Mouse (Mus musculus) MEL (cell line): ENCODE measurements around the gene D230025D16Rik. TPM values are rescaled to one million over a fixed set of nuclear protein-coding genes. Genes with fewer than 3 reads are reported as not detected.

Source experiments
- DNase-seq: peaks from one replicate; pipeline ENCODE4 v3.0.0; 2011; ENCODE audit warnings: low read depth, low spot score
- H3K27ac ChIP-seq: 2 replicates; pipeline ENCODE4 v1.5.1; 2012; ENCODE audit warnings: low read depth, mild to moderate bottlenecking, control low read depth, low read length, moderate library complexity; ENCODE audit not compliant: control insufficient read depth
- H3K27me3 ChIP-seq, 2 experiments: fragments of 150-350 bp in 1 of 2; sonication (generic) in 1 of 2; 2 replicates each; pipeline ENCODE4 v1.6.1; 2012; ENCODE audit warnings: low read length in 2 of 2, mild to moderate bottlenecking in 2 of 2, improper control_type of control experiment in 1 of 2, moderate library complexity in 1 of 2; ENCODE audit not compliant: insufficient read depth in 2 of 2, control insufficient read depth in 1 of 2
- H3K36me3 ChIP-seq, 2 experiments: 2 replicates each; pipeline ENCODE4 v1.6.1; 2012 to 2014; ENCODE audit warnings: low read length in 2 of 2, improper control_type of control experiment in 1 of 2, inconsistent platforms in 1 of 2, mild to moderate bottlenecking in 1 of 2; ENCODE audit not compliant: insufficient read depth in 2 of 2, control insufficient read depth in 1 of 2
- H3K4me1 ChIP-seq, 2 experiments: fragments of 150-350 bp in 1 of 2; sonication (generic) in 1 of 2; 2 replicates each; pipeline ENCODE4 v1.6.1; 2012; ENCODE audit warnings: low read length in 2 of 2, improper control_type of control experiment in 1 of 2, mild to moderate bottlenecking in 1 of 2; ENCODE audit not compliant: insufficient read depth in 2 of 2, control insufficient read depth in 1 of 2
- H3K4me3 ChIP-seq, 2 experiments: fragments of 150-350 bp in 1 of 2; sonication (generic) in 1 of 2; 2 replicates each; pipeline ENCODE4 v1.5.1; 2012; ENCODE audit warnings: low read depth in 2 of 2, low read length in 2 of 2, mild to moderate bottlenecking in 2 of 2, moderate library complexity in 2 of 2, control low read depth in 1 of 2, improper control_type of control experiment in 1 of 2; ENCODE audit not compliant: control insufficient read depth in 1 of 2, insufficient read depth in 1 of 2
- H3K79me2 ChIP-seq: 2 replicates; pipeline ENCODE4 v1.6.1; 2012; ENCODE audit warnings: mild to moderate bottlenecking, low read length, moderate library complexity; ENCODE audit not compliant: control insufficient read depth, poor library complexity, insufficient read depth
- H3K9ac ChIP-seq: 2 replicates; pipeline ENCODE4 v1.6.1; 2012; ENCODE audit warnings: low read depth, mild to moderate bottlenecking, control low read depth, low read length, moderate library complexity; ENCODE audit not compliant: control insufficient read depth, poor library complexity, severe bottlenecking
- H3K9me3 ChIP-seq: fragments of 150-350 bp; sonication (generic); replicated peaks from 2 replicates; pipeline ENCODE4 v1.6.1; 2012; ENCODE audit warnings: mild to moderate bottlenecking, low read length, improper control_type of control experiment, moderate library complexity; ENCODE audit not compliant: insufficient read depth
- BHLHE40 ChIP-seq: IDR thresholded peaks from 2 replicates; pipeline ENCODE4 v1.6.1; 2012; ENCODE audit warnings: low read depth, mild to moderate bottlenecking, inconsistent platforms, low read length, improper control_type of control experiment, borderline replicate concordance
- CHD1 ChIP-seq: IDR thresholded peaks from 2 replicates; pipeline ENCODE4 v1.6.1; 2012; ENCODE audit warnings: low read depth, mild to moderate bottlenecking, inconsistent platforms, low read length, improper control_type of control experiment
- CTCF ChIP-seq, 3 experiments: IDR thresholded peaks in 2 of 3; conservative IDR thresholded peaks in 1 of 3; 2 replicates each; pipeline ENCODE4 v1.5.1; 2011 to 2012; ENCODE audit warnings: low read length in 3 of 3, low read depth in 2 of 3, mild to moderate bottlenecking in 2 of 3, improper control_type of control experiment in 1 of 3, inconsistent platforms in 1 of 3, mixed read lengths in 1 of 3, moderate library complexity in 1 of 3; ENCODE audit not compliant: control insufficient read depth in 1 of 3, insufficient read depth in 1 of 3, poor library complexity in 1 of 3, severe bottlenecking in 1 of 3
- ELF1 ChIP-seq: IDR thresholded peaks from 2 replicates; pipeline ENCODE4 v1.6.1; 2014; ENCODE audit warnings: low read depth, mild to moderate bottlenecking, inconsistent platforms, low read length, improper control_type of control experiment, moderate library complexity
- EP300 ChIP-seq, 2 experiments: IDR thresholded peaks; 2 replicates each; pipeline ENCODE4 v1.6.1; 2011; ENCODE audit warnings: improper control_type of control experiment in 2 of 2, low read length in 2 of 2, low read depth in 1 of 2, mild to moderate bottlenecking in 1 of 2
- ETS1 ChIP-seq: IDR thresholded peaks from 2 replicates; pipeline ENCODE4 v1.6.1; 2012; ENCODE audit warnings: low read depth, mild to moderate bottlenecking, inconsistent platforms, low read length, improper control_type of control experiment, moderate library complexity
- HCFC1 ChIP-seq: IDR thresholded peaks from 2 replicates; pipeline ENCODE4 v1.6.1; 2012; ENCODE audit warnings: low read depth, mild to moderate bottlenecking, inconsistent platforms, low read length, improper control_type of control experiment, moderate library complexity
- JUND ChIP-seq: IDR thresholded peaks from 2 replicates; pipeline ENCODE4 v1.6.1; 2011; ENCODE audit warnings: low read depth, mild to moderate bottlenecking, improper control_type of control experiment, low read length
- KAT2A ChIP-seq: conservative IDR thresholded peaks from 2 replicates; pipeline ENCODE4 v1.6.1; 2012; ENCODE audit warnings: low read depth, low read length, improper control_type of control experiment, inconsistent platforms
- MAFK ChIP-seq: IDR thresholded peaks from 2 replicates; pipeline ENCODE4 v1.6.1; 2011; ENCODE audit warnings: low read depth, mild to moderate bottlenecking, low read length, improper control_type of control experiment, borderline replicate concordance
- MAX ChIP-seq: IDR thresholded peaks from 2 replicates; pipeline ENCODE4 v1.6.1; 2011; ENCODE audit warnings: low read length, improper control_type of control experiment
- MEF2A ChIP-seq: IDR thresholded peaks from 2 replicates; pipeline ENCODE4 v1.6.1; 2014; ENCODE audit warnings: low read depth, mild to moderate bottlenecking, inconsistent platforms, low read length, improper control_type of control experiment; ENCODE audit not compliant: poor library complexity, insufficient replicate concordance, severe bottlenecking; ENCODE audit errors: extremely low read depth
- MXI1 ChIP-seq: IDR thresholded peaks from 2 replicates; pipeline ENCODE4 v1.6.1; 2011; ENCODE audit warnings: mild to moderate bottlenecking, low read depth, low read length, improper control_type of control experiment
- MYB ChIP-seq: IDR thresholded peaks from 2 replicates; pipeline ENCODE4 v1.6.1; 2011; ENCODE audit warnings: mild to moderate bottlenecking, low read depth, low read length, improper control_type of control experiment
- MYC ChIP-seq: IDR thresholded peaks from 2 replicates; pipeline ENCODE4 v1.6.1; 2011; ENCODE audit warnings: low read depth, mild to moderate bottlenecking, low read length, improper control_type of control experiment, moderate library complexity
- NELFE ChIP-seq: IDR thresholded peaks from 2 replicates; pipeline ENCODE4 v1.6.1; 2011; ENCODE audit warnings: low read depth, low read length, improper control_type of control experiment
- NRF1 ChIP-seq: IDR thresholded peaks from 2 replicates; pipeline ENCODE4 v1.6.1; 2014; ENCODE audit warnings: low read depth, mild to moderate bottlenecking, inconsistent platforms, low read length, improper control_type of control experiment, moderate library complexity; ENCODE audit not compliant: poor library complexity, insufficient read depth, severe bottlenecking
- POLR2A ChIP-seq, 2 experiments: IDR thresholded peaks; 2 replicates each; pipeline ENCODE4 v1.6.1; 2011 to 2012; ENCODE audit warnings: low read length in 2 of 2, mild to moderate bottlenecking in 2 of 2, control low read depth in 1 of 2, improper control_type of control experiment in 1 of 2, low read depth in 1 of 2, moderate library complexity in 1 of 2; ENCODE audit not compliant: control insufficient read depth in 1 of 2, insufficient read depth in 1 of 2, poor library complexity in 1 of 2
- POLR2AphosphoS5 ChIP-seq: IDR thresholded peaks from 2 replicates; pipeline ENCODE4 v1.6.1; 2012; ENCODE audit warnings: low read depth, borderline replicate concordance, mild to moderate bottlenecking, inconsistent platforms, low read length, moderate library complexity, mixed read lengths
- RAD21 ChIP-seq: IDR thresholded peaks from 2 replicates; pipeline ENCODE4 v1.6.1; 2011; ENCODE audit warnings: mild to moderate bottlenecking, low read depth, low read length, improper control_type of control experiment
- SIN3A ChIP-seq: IDR thresholded peaks from 2 replicates; pipeline ENCODE4 v1.6.1; 2012; ENCODE audit warnings: low read length, improper control_type of control experiment, inconsistent platforms
- TCF12 ChIP-seq: IDR thresholded peaks from 2 replicates; pipeline ENCODE4 v1.6.1; 2014; ENCODE audit warnings: low read depth, mild to moderate bottlenecking, inconsistent platforms, low read length, improper control_type of control experiment, moderate library complexity
- UBTF ChIP-seq: IDR thresholded peaks from 2 replicates; pipeline ENCODE4 v1.6.1; 2012; ENCODE audit warnings: low read depth, mild to moderate bottlenecking, inconsistent platforms, low read length, improper control_type of control experiment, moderate library complexity, borderline replicate concordance; ENCODE audit not compliant: insufficient read depth
- USF2 ChIP-seq, 2 experiments: IDR thresholded peaks; 2 replicates each; pipeline ENCODE4 v1.6.1; 2011 to 2012; ENCODE audit warnings: improper control_type of control experiment in 2 of 2, low read length in 2 of 2, borderline replicate concordance in 1 of 2, inconsistent platforms in 1 of 2, low read depth in 1 of 2, mild to moderate bottlenecking in 1 of 2; ENCODE audit not compliant: insufficient read depth in 1 of 2
- ZC3H11A ChIP-seq: IDR thresholded peaks from 2 replicates; pipeline ENCODE4 v1.6.1; 2012; ENCODE audit warnings: low read depth, mild to moderate bottlenecking, inconsistent platforms, low read length, improper control_type of control experiment
- ZMIZ1 ChIP-seq: IDR thresholded peaks from 2 replicates; pipeline ENCODE4 v1.6.1; 2012; ENCODE audit warnings: low read depth, mild to moderate bottlenecking, inconsistent platforms, low read length, improper control_type of control experiment, moderate library complexity
- ZNF384 ChIP-seq: IDR thresholded peaks from 2 replicates; pipeline ENCODE4 v1.6.1; 2012; ENCODE audit warnings: low read depth, mild to moderate bottlenecking, inconsistent platforms, low read length, improper control_type of control experiment
- polyA plus RNA-seq, 2 experiments: library from polyadenylated mRNA; stranded (reverse) in 1 of 2; unstranded in 1 of 2; fragments of >175 nt in 1 of 2; fragments of >200 nt in 1 of 2; gene quantifications; 2 replicates each; pipeline versions ENCODE4 v1.2.1 to v1.2.4; 2012; ENCODE audit warnings: low replicate concordance in 2 of 2, low read depth in 1 of 2; ENCODE audit not compliant: insufficient read length in 2 of 2, insufficient read depth in 1 of 2, missing spikeins in 1 of 2
- total RNA-seq: library from RNA; depleted of rRNA; stranded (reverse); fragments of 300-350 nt; gene quantifications from 2 replicates; pipeline ENCODE4 v1.2.3, GENCODE M21; 2012

Gene D230025D16Rik
- total and polyA plus RNA-seq, 3 experiments, result 18.3 to 22.4 TPM; not detected in 1

DNA sequence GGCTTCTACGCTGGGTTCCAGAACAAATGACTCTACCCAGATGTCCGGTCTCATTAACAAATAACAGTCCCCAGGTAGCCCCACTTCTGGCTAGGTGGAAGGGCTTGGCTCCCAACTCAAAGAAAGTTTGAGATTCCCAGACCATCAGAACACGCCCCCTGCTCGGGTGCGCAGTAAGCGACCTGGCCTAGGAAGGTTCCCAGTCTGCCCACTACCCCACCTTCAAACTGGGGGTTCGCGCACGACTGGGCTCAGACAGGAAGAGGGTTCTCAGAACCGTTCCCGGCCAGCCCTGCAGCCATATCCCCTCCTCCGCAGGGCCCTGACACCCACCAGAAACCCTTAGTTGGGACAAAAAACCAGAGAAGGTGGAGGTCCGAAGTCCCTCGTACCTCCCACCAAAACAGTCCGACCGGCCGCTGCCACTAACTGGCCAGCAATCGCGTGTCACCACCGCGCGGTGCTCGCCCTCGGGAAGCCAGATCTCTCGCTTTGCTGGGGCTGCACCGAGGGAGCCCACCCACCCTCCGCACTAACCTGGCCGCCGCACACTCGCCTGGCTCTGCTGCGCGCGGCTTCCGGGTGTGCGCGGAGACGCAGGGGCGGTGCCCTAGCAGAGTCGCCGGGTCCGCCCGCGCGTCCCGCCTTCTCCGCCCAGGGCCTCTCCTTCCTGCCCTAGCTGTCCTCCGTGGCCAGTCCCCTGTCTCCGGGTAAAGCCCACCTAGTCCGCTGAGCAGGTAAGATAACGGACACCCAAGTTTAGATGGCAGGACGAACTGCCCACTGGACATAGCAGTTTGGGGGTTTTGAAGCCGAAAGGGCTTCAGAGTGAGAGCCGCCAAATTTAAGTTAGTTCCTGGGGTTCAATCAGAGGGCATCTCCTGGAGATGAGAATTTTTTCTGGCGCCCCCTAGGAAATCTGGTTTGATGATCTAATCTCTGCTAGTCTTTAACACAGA, 39.4 kb downstream of the D230025D16Rik start, which contains the start of the genes Tradd and Fbxl8 (continued):
- no peak for TF ChIP-seq RAD21
- no peak for TF ChIP-seq MYC
- no peak for TF ChIP-seq MYB
- no peak for TF ChIP-seq KAT2A
- TF ChIP-seq USF2 (IDR thresholded peaks at IDR 0.05; ENCODE audit: borderline replicate concordance in 1 of 2, insufficient read depth in 1 of 2, low read depth in 1 of 2, low read length in 2 of 2), result no peak
- TF ChIP-seq ELF1, result peak; percentile 98
- TF ChIP-seq JUND, result no peak
- no peak for TF ChIP-seq ZC3H11A
- TF ChIP-seq EP300 (IDR thresholded peaks at IDR 0.05; ENCODE audit: low read depth in 1 of 2, low read length in 2 of 2), result no peak
- TF ChIP-seq MAX, result no peak
- TF ChIP-seq NRF1, result peak; percentile 81
- TF ChIP-seq HCFC1, result peak; percentile 77
- no peak for TF ChIP-seq BHLHE40
- TF ChIP-seq ZMIZ1, result peak; percentile 85; the same call in 1 of the 2 replicates
- TF ChIP-seq POLR2AphosphoS5, result no peak
- TF ChIP-seq, all 39 proteins: peak for 13

DNA sequence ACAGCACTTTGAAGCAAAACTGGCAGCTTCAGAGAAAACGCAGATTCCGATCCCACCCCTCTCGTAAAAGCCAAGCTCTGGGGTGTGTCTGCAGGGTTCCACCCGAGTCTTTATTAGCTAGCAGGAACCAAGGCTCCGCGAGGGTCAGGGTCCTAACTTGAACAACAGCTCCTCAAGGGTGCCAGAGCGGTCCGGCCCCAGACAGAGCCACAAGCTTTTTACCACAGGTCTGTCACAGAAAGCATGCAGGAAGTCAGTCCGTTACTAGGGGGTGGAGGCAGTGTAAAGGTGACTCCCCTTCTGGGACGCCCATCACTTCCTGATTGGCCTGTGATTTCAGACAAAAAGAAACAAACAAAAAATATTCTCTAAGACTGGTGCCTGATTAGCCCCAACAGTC, 40.2 kb downstream of the D230025D16Rik start:
- no peaks in the 10 kb centered on the region for H3K9me3 ChIP-seq
- peaks cover 15% of the 10 kb centered on the region for H3K79me2 ChIP-seq
- H3K27me3 ChIP-seq, result no peaks in the 10 kb centered on the region
- H3K4me1 ChIP-seq, result peaks cover 7 to 40% of the 10 kb centered on the region in 2 experiments
- DNase-seq, result peak; percentile 89
- peak overlapping the region; percentile 77 for H3K27ac ChIP-seq
- peak overlapping the region; percentile 87 for H3K9ac ChIP-seq
- H3K36me3 ChIP-seq, result peaks cover 0 to 25% of the 10 kb centered on the region in 2 experiments; a peak in 2 of 4 replicates
- peak; percentile 79 for TF ChIP-seq SIN3A
- TF ChIP-seq KAT2A, result no peak
- TF ChIP-seq MAFK, result no peak
- peak; percentile 83 for TF ChIP-seq ELF1
- TF ChIP-seq ZNF384, result no peak
- TF ChIP-seq NELFE, result peak; percentile 55
- no peak for TF ChIP-seq CTCF (IDR thresholded peaks at IDR 0.05 in 2 of 3, conservative IDR thresholded peaks at IDR 0.05 in 1 of 3; ENCODE audit: control insufficient read depth in 1 of 3, insufficient read depth in 1 of 3, low read depth in 2 of 3, low read length in 3 of 3, poor library complexity in 1 of 3, severe bottlenecking in 1 of 3)
- TF ChIP-seq RAD21, result no peak
- TF ChIP-seq MEF2A, result no peak
- no peak for TF ChIP-seq CHD1
- TF ChIP-seq UBTF, result no peak
- TF ChIP-seq MYC, result peak; percentile 53; the same call in 1 of the 2 replicates
- TF ChIP-seq MXI1, result peak; percentile 88
- no peak for TF ChIP-seq ZMIZ1
- TF ChIP-seq ETS1, result no peak
- peak; percentile 71 for TF ChIP-seq MAX
- TF ChIP-seq HCFC1, result 0 out of 2 replicates have a peak, but pooled peaks have one; percentile 57
- peak in 1 of 2 experiments; percentile 39; a peak in 1 of 4 replicates for TF ChIP-seq POLR2A (IDR thresholded peaks at IDR 0.05; ENCODE audit: control insufficient read depth in 1 of 2, insufficient read depth in 1 of 2, low read depth in 1 of 2, low read length in 2 of 2, poor library complexity in 1 of 2)
- TF ChIP-seq POLR2AphosphoS5, result no peak
- peak; percentile 39; the same call in 1 of the 2 replicates for TF ChIP-seq MYB
- TF ChIP-seq TCF12, result no peak
- H3K4me3 ChIP-seq, result peak overlapping the region; percentile 84 to 98
